Mouse (Mus musculus) cerebellum, adult 2 months (tissue): Measurements from ENCODE around the gene Phlpp1. TPM values are rescaled to one million over a fixed set of nuclear protein-coding genes. Genes with fewer than 3 reads are reported as not detected.

ENCODE experiments used
- DNase-seq, 2 experiments: peaks; one replicate each; pipeline ENCODE4 v3.0.0; 2021
- H3K27ac ChIP-seq: fragments of 200-500 bp; 2 replicates; pipeline ENCODE4 v1.5.1; 2012; ENCODE audit warnings: low read length, control low read depth, inconsistent platforms; ENCODE audit not compliant: insufficient read depth
- H3K27me3 ChIP-seq: fragments of 200-500 bp; 2 replicates; pipeline ENCODE4 v1.6.1; 2012; ENCODE audit warnings: inconsistent platforms, mild to moderate bottlenecking, low read length, moderate library complexity; ENCODE audit not compliant: control insufficient read depth, insufficient read depth
- H3K4me1 ChIP-seq: fragments of 200-500 bp; 2 replicates; pipeline ENCODE4 v1.6.1; 2011; ENCODE audit warnings: low read length; ENCODE audit not compliant: control insufficient read depth, insufficient read depth
- H3K4me3 ChIP-seq: fragments of 200-500 bp; replicated peaks from 2 replicates; pipeline ENCODE3; 2011; ENCODE audit warnings: mild to moderate bottlenecking, low read depth, low read length, control low read depth; ENCODE audit not compliant: insufficient read depth
- CTCF ChIP-seq: fragments of 200-500 bp; IDR thresholded peaks from 2 replicates; pipeline ENCODE4 v1.5.1; 2011; ENCODE audit warnings: low read depth, mild to moderate bottlenecking, control low read depth, low read length, moderate library complexity, borderline replicate concordance; ENCODE audit not compliant: insufficient read depth
- POLR2A ChIP-seq: fragments of 200-500 bp; IDR thresholded peaks from 2 replicates; pipeline ENCODE4 v1.6.1; 2011; ENCODE audit warnings: low read length, control low read depth, borderline replicate concordance; ENCODE audit not compliant: insufficient read depth
- WGBS: fragments of 180-500 bp; shearing (Covaris S2); methylation state at CpG from one replicate; pipeline ENCODE4 v1.1.7; 2018; 5-methylcytosine and 5-hydroxymethylcytosine counted together
- polyA plus RNA-seq: library from polyadenylated mRNA; depleted of rRNA; stranded (reverse); fragments of >200 nt; gene quantifications from 2 replicates; pipeline ENCODE4 v1.2.3, GENCODE M21; 2012

The Phlpp1 gene
- polyA plus RNA-seq, 1 experiment, result 59.2 TPM

DNA sequence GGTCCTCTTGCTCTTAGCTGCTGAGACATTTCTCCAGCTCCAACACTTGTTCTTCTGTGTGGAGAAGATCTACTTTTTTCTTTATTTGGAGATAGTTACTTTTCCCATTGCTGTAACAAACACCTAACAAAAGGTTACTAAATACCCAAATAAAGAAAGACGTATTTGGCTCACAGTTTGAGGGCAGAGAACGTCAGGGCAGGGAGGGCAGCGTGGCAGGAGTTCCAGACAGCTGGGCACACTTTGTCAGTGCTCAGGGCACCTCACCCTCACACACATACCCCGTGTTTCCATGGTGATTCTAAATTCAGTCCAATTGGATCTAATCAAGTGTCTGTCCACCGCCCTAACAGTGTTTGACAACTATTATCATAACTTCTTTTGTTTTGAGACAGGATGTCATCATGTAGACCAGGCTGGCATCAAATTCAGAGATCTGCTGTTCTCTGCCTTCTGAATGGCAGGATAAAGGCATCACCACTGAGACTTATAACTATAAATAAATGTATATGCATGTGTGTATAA is 1.7 kb upstream of the Phlpp1 start:
- Histone ChIP-seq H3K27me3 (no peaks in the 10 kb centered on the region), H3K4me1 (peaks cover 3% of the 10 kb centered on the region; the same call in 1 of the 2 replicates), H3K4me3 (no peak overlapping the region), H3K27ac (no peak overlapping the region)
- WGBS, result 50% methylated on average over 5 of the region's 5 CpGs
- no peak for TF ChIP-seq CTCF
- TF ChIP-seq POLR2A, result no peak
- DNase-seq, result no peak

DNA sequence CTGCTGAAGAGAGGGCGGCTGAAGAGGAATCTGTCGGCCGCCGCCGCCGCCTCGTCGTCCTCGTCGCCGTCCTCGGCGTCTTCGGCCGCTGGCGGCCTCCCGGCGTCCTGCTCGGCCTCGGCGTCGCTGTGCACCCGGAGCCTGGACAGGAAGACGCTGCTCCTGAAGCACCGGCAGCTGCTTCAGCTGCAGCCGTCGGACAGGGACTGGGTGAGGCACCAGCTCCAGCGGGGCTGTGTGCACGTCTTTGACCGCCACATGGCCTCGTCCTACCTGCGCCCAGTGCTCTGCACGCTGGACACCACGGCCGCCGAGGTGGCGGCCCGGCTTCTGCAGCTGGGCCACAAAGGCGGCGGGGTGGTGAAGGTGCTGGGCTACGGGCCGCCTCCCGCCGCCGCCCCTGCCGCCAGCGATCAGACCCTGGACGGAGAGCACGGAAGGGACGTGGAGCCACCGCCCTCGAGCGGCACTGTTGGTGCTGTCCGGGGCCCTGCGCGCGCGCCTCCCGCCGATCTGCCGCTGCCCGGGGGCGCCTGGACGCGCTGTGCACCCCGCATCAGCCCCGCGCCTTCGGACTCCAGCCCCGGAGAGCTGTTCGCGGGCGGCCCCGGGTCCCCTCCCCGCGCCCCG is 864 bp downstream of the Phlpp1 start:
- no peak for TF ChIP-seq POLR2A
- no peak for TF ChIP-seq CTCF
- peak; percentile 64 to 70 for DNase-seq
- under 1% methylated on average over 77 of the region's 77 CpGs for WGBS

DNA sequence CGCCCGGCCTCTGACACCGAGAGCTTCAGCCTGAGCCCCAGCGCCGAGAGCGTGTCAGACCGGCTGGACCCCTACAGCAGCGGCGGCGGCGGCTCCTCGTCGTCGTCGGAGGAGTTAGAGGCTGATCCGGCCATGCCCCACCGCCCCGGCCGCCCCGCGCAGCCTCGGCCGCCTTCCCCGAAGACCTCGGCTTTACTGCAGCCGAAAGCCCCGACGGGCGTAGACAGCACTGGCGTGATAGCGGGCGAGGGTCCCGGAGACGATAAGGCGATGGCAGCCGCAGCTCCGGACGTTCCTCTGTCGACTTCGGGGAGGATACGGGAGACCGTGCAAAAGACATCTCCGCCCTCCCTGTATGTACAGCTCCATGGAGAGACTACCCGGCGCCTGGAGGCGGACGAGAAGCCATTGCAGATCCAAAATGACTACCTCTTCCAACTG is 1.4 kb downstream of the Phlpp1 start:
- WGBS, result 2% methylated on average over 47 of the region's 47 CpGs
- peaks cover 3% of the 10 kb centered on the region; the same call in 1 of the 2 replicates for H3K4me1 ChIP-seq
- peak; percentile 38 to 54 for DNase-seq
- no peaks in the 10 kb centered on the region for H3K27me3 ChIP-seq
- peak overlapping the region; percentile 60 for H3K4me3 ChIP-seq
- no peak for TF ChIP-seq CTCF
- no peak for TF ChIP-seq POLR2A
- H3K27ac ChIP-seq, result peak overlapping the region; percentile 44; the same call in 1 of the 2 replicates

More for the DNA sequence above, 864 bp downstream of the Phlpp1 start:
- H3K27me3 ChIP-seq, result no peaks in the 10 kb centered on the region
- peaks cover 3% of the 10 kb centered on the region; the same call in 1 of the 2 replicates for H3K4me1 ChIP-seq
- peak overlapping the region; percentile 1; the same call in 1 of the 2 replicates for H3K27ac ChIP-seq
- peak overlapping the region; percentile 60 for H3K4me3 ChIP-seq

DNA sequence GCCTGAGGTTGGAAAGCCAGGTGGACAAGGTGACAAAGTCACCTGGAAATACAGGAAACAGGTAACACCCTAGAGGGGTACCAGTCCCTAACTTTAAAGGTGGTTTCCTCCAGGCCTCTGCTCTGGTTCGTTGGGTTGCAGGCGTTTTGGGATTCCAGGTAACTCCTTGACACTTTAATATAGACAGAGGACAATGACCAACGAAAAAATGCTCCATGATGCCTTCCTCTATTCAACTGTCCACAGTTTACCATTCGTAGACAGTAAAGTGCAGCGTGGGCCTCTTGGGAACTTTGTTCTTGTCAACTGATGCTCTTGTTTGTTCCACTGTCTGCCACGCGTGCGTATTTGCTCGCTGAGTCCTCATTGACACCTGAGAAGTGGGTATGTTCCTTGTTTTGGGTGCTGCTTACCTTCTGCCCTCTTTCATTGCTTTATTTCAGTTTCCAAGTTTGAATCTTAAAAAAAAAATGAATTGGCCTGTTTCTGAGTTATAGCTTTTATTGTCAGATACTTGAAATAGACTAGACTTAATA is 2.1 kb downstream of the Phlpp1 start:
- WGBS, result 19% methylated on average over 9 of the region's 9 CpGs
- Histone ChIP-seq H3K4me3 (peak overlapping the region; percentile 60), H3K27ac (peak overlapping the region; percentile 44; the same call in 1 of the 2 replicates), H3K27me3 (no peaks in the 10 kb centered on the region), H3K4me1 (peaks cover 3% of the 10 kb centered on the region; the same call in 1 of the 2 replicates)
- TF ChIP-seq POLR2A (no peak), CTCF (no peak)
- DNase-seq, result no peak

DNA sequence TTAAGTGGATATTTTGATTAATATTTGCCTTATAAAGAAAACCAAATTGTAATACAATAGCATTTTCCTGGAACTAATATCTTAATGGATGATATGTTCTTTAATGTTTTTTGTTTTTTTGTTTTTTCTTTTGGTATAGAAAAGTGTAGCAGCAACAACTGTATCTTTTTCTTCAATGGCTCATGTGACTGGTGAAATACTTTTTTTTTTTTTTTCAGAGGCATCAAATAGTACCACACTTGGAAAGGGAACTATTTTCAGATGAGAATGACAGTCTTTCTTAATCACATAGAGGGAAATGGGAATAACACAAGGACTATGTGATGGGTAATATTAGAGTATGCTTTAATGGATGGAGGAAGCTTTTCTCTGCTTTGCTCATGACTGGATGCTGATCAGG is 3.0 kb downstream of the Phlpp1 start:
- H3K4me3 ChIP-seq, result peak overlapping the region; percentile 60
- H3K27me3 ChIP-seq, result no peaks in the 10 kb centered on the region
- peaks cover 3% of the 10 kb centered on the region; the same call in 1 of the 2 replicates for H3K4me1 ChIP-seq
- TF ChIP-seq POLR2A, result no peak
- no peak for TF ChIP-seq CTCF
- H3K27ac ChIP-seq, result no peak overlapping the region
- DNase-seq, result no peak

DNA sequence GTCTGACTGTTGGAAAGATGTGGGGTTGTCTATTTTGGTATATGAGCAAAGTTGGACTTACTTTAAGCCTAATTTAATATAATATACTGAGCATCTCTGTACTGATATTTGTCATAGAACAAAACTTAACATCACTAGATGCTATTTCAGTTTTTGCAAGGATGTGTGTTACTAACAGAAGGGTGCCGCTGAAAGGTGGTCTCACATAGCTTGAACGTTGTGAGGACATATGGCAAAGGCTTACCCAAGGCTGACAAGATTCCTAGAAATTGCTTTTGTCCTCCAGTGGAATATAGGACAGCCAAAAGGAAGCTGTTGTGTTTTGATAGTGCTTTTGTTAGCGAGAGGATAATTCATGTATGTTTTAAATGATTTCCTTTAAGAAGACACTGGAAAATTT is 3.8 kb downstream of the Phlpp1 start:
- no peak for DNase-seq
- H3K4me3 ChIP-seq, result peak overlapping the region; percentile 16
- WGBS, result 11% methylated on average over 3 of the region's 3 CpGs
- TF ChIP-seq POLR2A, result no peak
- TF ChIP-seq CTCF, result no peak
- peaks cover 3% of the 10 kb centered on the region; the same call in 1 of the 2 replicates for H3K4me1 ChIP-seq
- no peak overlapping the region for H3K27ac ChIP-seq
- H3K27me3 ChIP-seq, result no peaks in the 10 kb centered on the region

DNA sequence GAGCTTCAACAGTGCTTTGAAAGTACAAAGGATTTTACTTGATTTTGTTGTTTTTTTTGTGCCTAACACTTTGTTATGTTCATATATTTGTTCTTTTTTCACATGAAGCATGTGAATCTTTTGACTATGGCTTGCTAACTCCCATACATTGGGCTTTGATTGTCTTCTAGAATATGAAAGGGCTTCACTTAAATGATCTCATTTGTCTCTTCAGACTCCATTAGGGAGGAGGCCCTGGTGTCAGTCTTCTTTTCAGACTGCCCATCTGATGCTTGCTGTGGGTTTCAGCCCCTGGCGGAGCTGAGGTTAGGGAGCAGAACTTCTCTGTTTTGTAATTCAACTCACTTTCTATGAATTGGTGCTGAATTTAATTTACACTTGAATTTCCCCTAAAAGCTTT is 5.2 kb downstream of the Phlpp1 start:
- no peak overlapping the region for H3K27ac ChIP-seq
- H3K4me3 ChIP-seq, result no peak overlapping the region
- TF ChIP-seq POLR2A (no peak), CTCF (no peak)
- no peak for DNase-seq
- H3K4me1 ChIP-seq, result peaks cover 3% of the 10 kb centered on the region; the same call in 1 of the 2 replicates
- WGBS, result 68% methylated on average over 1 of the region's 1 CpGs
- H3K27me3 ChIP-seq, result no peaks in the 10 kb centered on the region
